Mouse (Mus musculus) activated CD4-positive, CD25-positive, alpha-beta regulatory T cell, adult 4 months (primary cell): ENCODE results near the gene Btbd9. TPM values are rescaled to one million over a fixed set of nuclear protein-coding genes. Genes with fewer than 3 reads are reported as not detected.
"Not testable (repeated sequence)": the region's sequence is repeated elsewhere in the genome, so short reads cannot be mapped to it uniquely, and the experiment has no call there.

Source experiments
- ATAC-seq: one replicate; pipeline ENCODE4 v1.8.0; 2017
- polyA plus RNA-seq, 2 experiments: library from polyadenylated mRNA; unstranded; fragments of 100-300 nt; shearing (Covaris generic); gene quantifications; one replicate each; pipeline ENCODE4 v1.2.1; 2017

The Btbd9 gene
- polyA plus RNA-seq, 2 experiments from 2014 or later: 51.2 to 51.6 TPM

- ATAC-seq: no peak
These were observed 64.9 kb downstream of the Btbd9 start for GRCm38 (mm10) chr17:30511399-30511798.

GRCm38 (mm10) chr17:30510171-30510570 lies 66.1 kb downstream of the Btbd9 start:
- no peak for ATAC-seq

- no peak for ATAC-seq
These were observed 66.6 kb downstream of the Btbd9 start for GRCm38 (mm10) chr17:30509646-30510045.

- no peak for ATAC-seq
These were observed 68.4 kb downstream of the Btbd9 start for GRCm38 (mm10) chr17:30507636-30508576.

GRCm38 (mm10) chr17:30506916-30507315 lies 69.4 kb downstream of the Btbd9 start:
- no peak for ATAC-seq

GRCm38 (mm10) chr17:30499541-30499940 lies 76.7 kb downstream of the Btbd9 start:
- not testable (repeated sequence) for ATAC-seq

GRCm38 (mm10) chr17:30498779-30499178 lies 77.5 kb downstream of the Btbd9 start:
- no peak for ATAC-seq

- ATAC-seq: no peak
These were observed 77.9 kb downstream of the Btbd9 start for GRCm38 (mm10) chr17:30498376-30498719.

- no peak for ATAC-seq
These were observed 78.5 kb downstream of the Btbd9 start for GRCm38 (mm10) chr17:30497525-30498375.

- ATAC-seq: no peak
These were observed 80.7 kb downstream of the Btbd9 start for GRCm38 (mm10) chr17:30495567-30495966.

GRCm38 (mm10) chr17:30495154-30495553 lies 81.1 kb downstream of the Btbd9 start:
- no peak for ATAC-seq

GRCm38 (mm10) chr17:30493481-30493880 lies 82.8 kb downstream of the Btbd9 start:
- ATAC-seq: no peak

GRCm38 (mm10) chr17:30492191-30492590 lies 84.1 kb downstream of the Btbd9 start:
- ATAC-seq: no peak

- no peak for ATAC-seq
These were observed 84.7 kb downstream of the Btbd9 start for GRCm38 (mm10) chr17:30491601-30492000.

GRCm38 (mm10) chr17:30490601-30491000 lies 85.7 kb downstream of the Btbd9 start:
- no peak for ATAC-seq

- ATAC-seq: no peak
These were observed 86.2 kb downstream of the Btbd9 start for GRCm38 (mm10) chr17:30490086-30490485.

- no peak for ATAC-seq
These were observed 86.7 kb downstream of the Btbd9 start for GRCm38 (mm10) chr17:30489629-30490028.

GRCm38 (mm10) chr17:30487695-30488094 lies 88.6 kb downstream of the Btbd9 start:
- ATAC-seq: no peak

GRCm38 (mm10) chr17:30485067-30485854 lies 91.0 kb downstream of the Btbd9 start:
- no peak for ATAC-seq

GRCm38 (mm10) chr17:30484446-30485066 lies 91.7 kb downstream of the Btbd9 start:
- no peak for ATAC-seq

- ATAC-seq: no peak
These were observed 94.5 kb downstream of the Btbd9 start for GRCm38 (mm10) chr17:30481766-30482165.

GRCm38 (mm10) chr17:30481341-30481740 lies 94.9 kb downstream of the Btbd9 start:
- ATAC-seq: no peak
